Mouse (Mus musculus): ENCODE measurements around the gene Klf7. TPM values are rescaled to one million over a fixed set of nuclear protein-coding genes. Genes with fewer than 3 reads are reported as not detected.

Klf7 gene
- polyA plus RNA-seq, 1 experiment from 2014 or later = 16.3 TPM

DNA sequence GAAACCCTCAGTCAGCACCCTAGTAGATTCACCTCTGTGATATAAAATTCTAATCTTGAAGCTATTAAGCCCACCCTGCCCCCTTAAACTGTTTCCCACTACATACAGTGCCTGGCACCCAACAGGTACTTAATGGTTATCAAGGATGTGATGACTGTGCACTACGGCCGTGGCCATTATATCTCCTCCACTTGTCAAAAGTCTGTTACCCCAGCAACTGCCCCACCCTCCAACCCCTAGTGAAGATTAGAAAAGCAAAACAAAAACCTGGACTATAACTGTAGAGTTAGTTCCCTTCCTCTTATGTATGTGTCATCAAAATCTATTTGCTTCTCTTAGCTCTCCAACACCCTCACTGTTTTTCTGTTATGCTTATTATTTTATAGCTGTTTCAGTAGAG is 40.9 kb downstream of the Klf7 start:
- Histone ChIP-seq H3K27ac (ENCODE audit: low read length) (no peak overlapping the region), H3K4me1 (ENCODE audit: control insufficient read depth, insufficient read depth, low read length) (peaks cover 14% of the 10 kb centered on the region), H3K4me2 (ENCODE audit: low read depth, low read length) (no peak overlapping the region), H3K9me3 (replicated peaks; ENCODE audit: control insufficient read depth, low read length) (no peaks in the 10 kb centered on the region), H3K4me3 (ENCODE audit: low read length) (no peak overlapping the region), H3K27me3 (ENCODE audit: control insufficient read depth, insufficient read depth, low read length) (no peaks in the 10 kb centered on the region), H3K9ac (ENCODE audit: low read length) (no peak overlapping the region), H3K36me3 (ENCODE audit: control insufficient read depth, insufficient read depth) (peaks cover 14% of the 10 kb centered on the region; the same call in 1 of the 2 replicates)
- ATAC-seq (replicated peaks; ENCODE audit: extremely low read depth, insufficient read depth, low FRiP score) = no peak
- WGBS = 26% methylated on average over 2 of the region's 2 CpGs

DNA sequence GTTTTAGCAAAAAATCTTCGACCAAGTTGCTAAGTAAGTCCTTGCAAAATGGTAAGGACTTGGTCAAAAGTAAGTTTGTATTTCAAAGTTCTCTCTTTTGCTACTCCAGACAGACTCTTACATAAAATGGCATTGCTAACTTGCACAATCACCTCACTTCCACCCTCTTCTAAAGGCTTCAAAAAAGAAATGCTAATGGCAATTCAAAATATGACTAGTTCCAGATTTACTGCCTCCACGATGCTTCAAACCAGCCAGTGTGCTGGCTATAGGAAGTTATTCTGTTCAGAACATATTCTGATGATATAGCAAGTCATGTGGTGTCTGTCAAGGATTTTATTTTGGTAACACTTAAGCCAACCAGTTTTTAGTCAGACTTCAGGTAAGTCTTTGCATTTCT is 41.8 kb downstream of the Klf7 start:
- H3K4me3 ChIP-seq (ENCODE audit: low read length) = no peak overlapping the region
- no peaks in the 10 kb centered on the region for H3K27me3 ChIP-seq (ENCODE audit: control insufficient read depth, insufficient read depth, low read length)
- no peak for ATAC-seq (replicated peaks; ENCODE audit: extremely low read depth, insufficient read depth, low FRiP score)
- no peak overlapping the region for H3K9ac ChIP-seq (ENCODE audit: low read length)
- H3K27ac ChIP-seq (ENCODE audit: low read length) = no peak overlapping the region
- H3K4me1 ChIP-seq (ENCODE audit: control insufficient read depth, insufficient read depth, low read length) = peaks cover 14% of the 10 kb centered on the region
- no peaks in the 10 kb centered on the region for H3K9me3 ChIP-seq (replicated peaks; ENCODE audit: control insufficient read depth, low read length)
- H3K36me3 ChIP-seq (ENCODE audit: control insufficient read depth, insufficient read depth) = peaks cover 15% of the 10 kb centered on the region; the same call in 1 of the 2 replicates
- WGBS = 84% methylated on average over 2 of the region's 2 CpGs
- no peak overlapping the region for H3K4me2 ChIP-seq (ENCODE audit: low read depth, low read length)

DNA sequence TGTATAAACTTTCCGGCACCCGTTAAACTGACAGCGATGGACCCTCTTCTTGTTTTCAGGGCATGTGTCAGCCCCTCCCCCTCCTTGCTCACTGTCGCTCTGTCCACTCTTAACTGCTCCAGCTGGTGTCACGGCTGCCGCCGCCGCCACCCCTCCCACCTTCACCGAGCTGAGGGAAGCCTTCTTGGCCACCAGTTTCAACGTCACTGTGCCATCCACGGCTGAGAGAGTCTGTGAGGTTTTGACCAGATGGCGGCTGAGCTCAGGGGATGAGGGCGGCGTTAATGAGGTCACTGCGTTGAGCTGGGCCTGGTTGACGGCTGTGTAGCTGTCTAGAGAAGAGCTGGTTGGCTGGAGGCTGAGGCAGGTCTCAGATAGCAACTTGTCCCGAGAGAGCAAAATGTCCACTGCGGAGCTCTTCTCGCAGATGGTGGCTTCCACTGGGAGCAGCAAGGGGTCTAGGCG is 43.3 kb downstream of the Klf7 start:
- H3K27ac ChIP-seq (ENCODE audit: low read length) = peak overlapping the region; percentile 49; the same call in 1 of the 2 replicates
- no peaks in the 10 kb centered on the region for H3K27me3 ChIP-seq (ENCODE audit: control insufficient read depth, insufficient read depth, low read length)
- no peak overlapping the region for H3K4me3 ChIP-seq (ENCODE audit: low read length)
- H3K36me3 ChIP-seq (ENCODE audit: control insufficient read depth, insufficient read depth) = peaks cover 15% of the 10 kb centered on the region; the same call in 1 of the 2 replicates
- peak; percentile 67; the same call in 1 of the 2 replicates for ATAC-seq (replicated peaks; ENCODE audit: extremely low read depth, insufficient read depth, low FRiP score)
- H3K9ac ChIP-seq (ENCODE audit: low read length) = no peak overlapping the region
- H3K4me1 ChIP-seq (ENCODE audit: control insufficient read depth, insufficient read depth, low read length) = peaks cover 12% of the 10 kb centered on the region
- 0 out of 2 replicates have a peak overlapping the region, but pooled peaks have one; percentile 5 for H3K4me2 ChIP-seq (ENCODE audit: low read depth, low read length)
- no peaks in the 10 kb centered on the region for H3K9me3 ChIP-seq (replicated peaks; ENCODE audit: control insufficient read depth, low read length)
- 64% methylated on average over 20 of the region's 20 CpGs for WGBS

DNA sequence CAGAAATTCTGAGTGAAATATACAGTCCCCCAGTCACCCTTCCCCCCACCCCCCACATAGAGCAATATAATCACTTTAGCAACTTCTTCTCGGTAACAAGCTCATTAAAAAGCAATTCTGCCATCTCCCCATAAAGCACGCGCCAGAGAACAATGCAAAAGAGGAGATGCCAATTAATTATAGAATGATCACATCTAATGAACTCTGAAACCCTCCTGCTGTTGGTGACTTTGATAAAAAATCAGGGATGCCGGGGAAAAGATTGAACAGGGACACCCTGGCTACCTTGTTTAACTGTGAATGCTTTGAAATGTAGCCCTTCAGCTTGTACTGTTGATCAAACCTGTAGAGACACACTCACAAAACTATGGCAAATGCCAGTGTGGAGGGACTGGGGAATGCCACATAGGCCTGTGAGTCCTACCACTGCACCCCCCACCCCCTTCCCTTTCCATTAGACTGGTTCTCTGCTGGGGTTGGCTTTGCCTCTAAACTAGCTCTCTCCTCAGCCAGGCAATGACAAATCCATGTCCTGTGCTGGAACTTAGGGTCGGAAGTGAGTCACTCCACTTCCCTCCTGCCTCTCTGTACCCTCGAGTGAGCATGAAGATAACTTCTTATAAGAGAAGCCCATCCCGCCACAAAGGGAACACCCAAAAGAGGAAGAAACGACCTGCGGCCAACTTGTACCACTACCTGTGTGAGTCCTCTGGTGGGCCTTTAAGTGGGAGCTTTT is 43.9 kb downstream of the Klf7 start:
- ATAC-seq (replicated peaks; ENCODE audit: extremely low read depth, insufficient read depth, low FRiP score) = 0 out of 2 replicates have a peak, but pooled peaks have one; percentile 37
- WGBS = 74% methylated on average over 9 of the region's 9 CpGs
- Histone ChIP-seq H3K27ac (ENCODE audit: low read length) (peak overlapping the region; percentile 49; the same call in 1 of the 2 replicates), H3K36me3 (ENCODE audit: control insufficient read depth, insufficient read depth) (peaks cover 15% of the 10 kb centered on the region; the same call in 1 of the 2 replicates), H3K27me3 (ENCODE audit: control insufficient read depth, insufficient read depth, low read length) (no peaks in the 10 kb centered on the region), H3K4me3 (ENCODE audit: low read length) (no peak overlapping the region), H3K9me3 (replicated peaks; ENCODE audit: control insufficient read depth, low read length) (no peaks in the 10 kb centered on the region), H3K4me2 (ENCODE audit: low read depth, low read length) (no peak overlapping the region), H3K4me1 (ENCODE audit: control insufficient read depth, insufficient read depth, low read length) (peaks cover 12% of the 10 kb centered on the region), H3K9ac (ENCODE audit: low read length) (no peak overlapping the region)

DNA sequence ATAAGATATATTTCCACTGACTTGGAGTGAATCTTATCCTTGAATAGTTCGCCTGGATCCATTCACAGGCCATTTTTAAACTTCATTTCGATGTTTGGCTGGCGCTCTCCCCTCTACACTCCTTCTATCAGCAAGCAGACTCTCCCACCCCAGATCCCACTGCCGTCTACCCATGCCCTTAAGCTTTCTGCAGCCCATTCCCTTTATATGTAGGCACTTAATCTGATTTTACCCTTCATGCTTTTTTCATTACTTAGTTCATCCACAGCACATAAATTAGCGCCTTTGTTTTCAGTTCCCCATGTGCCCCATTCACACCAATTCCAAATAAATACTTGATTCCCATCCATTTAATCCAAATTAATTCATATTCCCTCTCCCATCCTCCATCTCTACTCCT is 48.0 kb downstream of the Klf7 start:
- H3K9ac ChIP-seq (ENCODE audit: low read length) = no peak overlapping the region
- no peak for ATAC-seq (replicated peaks; ENCODE audit: extremely low read depth, insufficient read depth, low FRiP score)
- no peak overlapping the region for H3K4me3 ChIP-seq (ENCODE audit: low read length)
- WGBS = 81% methylated on average over 5 of the region's 5 CpGs
- peaks cover 14% of the 10 kb centered on the region; the same call in 1 of the 2 replicates for H3K36me3 ChIP-seq (ENCODE audit: control insufficient read depth, insufficient read depth)
- H3K27me3 ChIP-seq (ENCODE audit: control insufficient read depth, insufficient read depth, low read length) = no peaks in the 10 kb centered on the region
- peaks cover 2% of the 10 kb centered on the region for H3K4me1 ChIP-seq (ENCODE audit: control insufficient read depth, insufficient read depth, low read length)
- no peak overlapping the region for H3K4me2 ChIP-seq (ENCODE audit: low read depth, low read length)
- H3K9me3 ChIP-seq (replicated peaks; ENCODE audit: control insufficient read depth, low read length) = no peaks in the 10 kb centered on the region
- H3K27ac ChIP-seq (ENCODE audit: low read length) = no peak overlapping the region

DNA sequence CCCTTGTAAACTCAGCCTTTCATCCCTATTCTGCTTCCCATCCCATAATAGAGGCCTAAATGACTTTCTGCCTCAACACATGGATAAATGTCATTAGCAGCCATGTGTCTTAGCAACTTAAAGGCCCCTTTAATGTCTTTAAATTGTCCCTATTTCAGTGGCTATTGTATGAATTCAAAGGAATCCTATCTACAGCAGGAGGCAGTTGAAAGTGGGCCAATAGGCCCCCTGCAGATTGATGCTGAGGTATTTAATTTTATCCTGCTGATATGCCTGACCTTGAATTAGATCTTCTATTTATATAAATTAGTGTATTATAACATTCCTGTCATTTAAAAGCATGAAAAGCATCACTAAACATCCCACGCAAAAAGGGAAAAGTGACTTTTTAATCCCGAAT is 51.1 kb downstream of the Klf7 start:
- WGBS = 91% methylated on average over 2 of the region's 2 CpGs
- Histone ChIP-seq H3K9ac (ENCODE audit: low read length) (no peak overlapping the region), H3K4me3 (ENCODE audit: low read length) (no peak overlapping the region), H3K27ac (ENCODE audit: low read length) (no peak overlapping the region), H3K27me3 (ENCODE audit: control insufficient read depth, insufficient read depth, low read length) (no peaks in the 10 kb centered on the region), H3K36me3 (ENCODE audit: control insufficient read depth, insufficient read depth) (no peaks in the 10 kb centered on the region), H3K4me1 (ENCODE audit: control insufficient read depth, insufficient read depth, low read length) (peaks cover 2% of the 10 kb centered on the region), H3K9me3 (replicated peaks; ENCODE audit: control insufficient read depth, low read length) (no peaks in the 10 kb centered on the region), H3K4me2 (ENCODE audit: low read depth, low read length) (no peak overlapping the region)
- ATAC-seq (replicated peaks; ENCODE audit: extremely low read depth, insufficient read depth, low FRiP score) = no peak

DNA sequence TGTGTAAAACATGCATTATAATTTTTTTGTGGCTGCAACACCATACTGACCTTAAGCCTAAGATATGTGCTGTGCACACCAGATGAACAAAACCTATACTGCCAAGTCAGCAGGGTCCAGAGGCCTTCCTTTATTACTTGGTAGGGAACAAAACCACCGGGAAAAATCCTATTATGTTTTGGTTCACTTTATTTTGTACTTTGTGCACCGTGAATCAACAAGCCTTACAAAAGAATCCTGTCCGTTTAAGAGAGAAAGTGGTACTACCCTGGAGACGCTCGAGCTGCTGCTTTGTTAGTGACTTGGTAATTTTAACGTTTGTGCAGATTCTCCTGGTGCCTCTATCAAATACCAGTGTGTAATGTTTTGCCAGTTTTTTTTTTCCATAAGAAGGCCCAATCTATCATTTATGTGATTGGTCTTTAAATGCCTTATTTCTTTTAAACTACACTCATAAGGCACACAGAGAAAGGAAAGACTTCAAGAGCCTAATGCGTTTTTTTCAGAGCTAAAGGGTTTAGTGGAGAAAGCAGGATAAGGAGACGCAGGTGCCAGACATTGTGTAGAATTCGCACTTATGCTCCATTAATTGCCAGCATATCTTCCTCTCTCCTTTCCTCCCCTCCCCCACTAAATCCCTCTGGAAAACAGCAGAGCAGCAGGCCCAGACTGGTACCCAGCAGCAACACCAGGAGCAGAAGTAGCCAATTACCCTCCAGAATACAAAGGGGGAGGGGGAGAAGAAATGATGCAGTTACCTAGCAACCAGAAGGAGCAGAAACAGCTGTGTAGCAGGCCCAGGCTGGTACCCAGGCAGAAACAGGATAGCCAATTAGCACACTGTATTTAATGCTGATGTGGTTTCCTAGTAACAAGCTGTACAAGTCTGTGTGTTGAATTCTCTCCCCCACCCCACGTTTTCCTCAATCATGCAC is 55.5 kb downstream of the Klf7 start:
- H3K4me1 ChIP-seq (ENCODE audit: control insufficient read depth, insufficient read depth, low read length) = peaks cover 2% of the 10 kb centered on the region
- WGBS = 73% methylated on average over 10 of the region's 10 CpGs
- H3K27me3 ChIP-seq (ENCODE audit: control insufficient read depth, insufficient read depth, low read length) = no peaks in the 10 kb centered on the region
- no peak overlapping the region for H3K9ac ChIP-seq (ENCODE audit: low read length)
- no peaks in the 10 kb centered on the region for H3K36me3 ChIP-seq (ENCODE audit: control insufficient read depth, insufficient read depth)
- H3K4me3 ChIP-seq (ENCODE audit: low read length) = no peak overlapping the region
- no peaks in the 10 kb centered on the region for H3K9me3 ChIP-seq (replicated peaks; ENCODE audit: control insufficient read depth, low read length)
- H3K4me2 ChIP-seq (ENCODE audit: low read depth, low read length) = no peak overlapping the region
- no peak for ATAC-seq (replicated peaks; ENCODE audit: extremely low read depth, insufficient read depth, low FRiP score)
- no peak overlapping the region for H3K27ac ChIP-seq (ENCODE audit: low read length)

DNA sequence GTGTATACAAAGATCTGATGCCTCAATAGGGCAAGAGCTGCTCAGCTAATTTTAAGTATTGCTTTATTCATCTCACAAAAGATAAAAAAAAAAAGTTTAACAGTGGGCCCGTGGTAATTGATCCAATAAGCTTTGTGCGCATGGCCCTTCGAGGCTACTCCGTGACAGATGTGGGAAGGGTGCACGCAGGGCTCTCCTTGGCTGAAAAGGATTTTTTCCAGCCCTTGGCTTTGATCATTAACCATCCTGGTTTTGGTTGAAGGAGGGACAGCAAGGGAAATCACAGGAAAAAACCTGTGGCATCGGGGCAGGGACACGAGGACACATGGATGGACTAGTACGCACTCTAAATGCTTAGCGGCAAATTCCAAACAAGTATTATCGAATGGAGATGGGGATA is 60.6 kb downstream of the Klf7 start:
- Histone ChIP-seq H3K27me3 (ENCODE audit: control insufficient read depth, insufficient read depth, low read length) (no peaks in the 10 kb centered on the region), H3K4me1 (ENCODE audit: control insufficient read depth, insufficient read depth, low read length) (peaks cover 11% of the 10 kb centered on the region), H3K36me3 (ENCODE audit: control insufficient read depth, insufficient read depth) (peaks cover 9% of the 10 kb centered on the region), H3K27ac (ENCODE audit: low read length) (no peak overlapping the region), H3K9me3 (replicated peaks; ENCODE audit: control insufficient read depth, low read length) (0 out of 2 replicates have a peak, but pooled peaks cover 3% of the 10 kb centered on the region), H3K9ac (ENCODE audit: low read length) (no peak overlapping the region), H3K4me3 (ENCODE audit: low read length) (no peak overlapping the region), H3K4me2 (ENCODE audit: low read depth, low read length) (no peak overlapping the region)
- no peak for ATAC-seq (replicated peaks; ENCODE audit: extremely low read depth, insufficient read depth, low FRiP score)
- 91% methylated on average over 10 of the region's 10 CpGs for WGBS
